Mouse (Mus musculus) hindbrain, postnatal 0 days (tissue): ENCODE results near the gene Slc31a1. TPM values are rescaled to one million over a fixed set of nuclear protein-coding genes. Genes with fewer than 3 reads are reported as not detected.

Source experiments
- ATAC-seq: fragments of 200-750 bp; cut with Nextera tagmentation; 2 replicates; pipeline ENCODE4 v1.8.0; 2017; ENCODE audit warnings: mild to moderate bottlenecking, moderate TSS enrichment, moderate library complexity
- DNase-seq: peaks from one replicate; pipeline ENCODE4 v3.0.0-alpha.2; 2015; ENCODE audit warnings: low spot score
- H3K27ac ChIP-seq: fragments of 300-500 bp; sonication (generic); 2 replicates; pipeline ENCODE4 v1.5.1; 2014; ENCODE audit warnings: mild to moderate bottlenecking
- H3K27me3 ChIP-seq: fragments of 300-500 bp; sonication (generic); 2 replicates; pipeline ENCODE4 v1.6.1; 2014; ENCODE audit warnings: low read length, mixed read lengths; ENCODE audit not compliant: insufficient read depth
- H3K36me3 ChIP-seq: fragments of 300-500 bp; sonication (generic); 2 replicates; pipeline ENCODE4 v1.6.1; 2014; ENCODE audit warnings: low read length, mixed read lengths; ENCODE audit not compliant: insufficient read depth
- H3K4me1 ChIP-seq: fragments of 300-500 bp; sonication (generic); 2 replicates; pipeline ENCODE4 v1.6.1; 2014; ENCODE audit warnings: antibody characterized with exemption, low read length, mixed read lengths; ENCODE audit not compliant: insufficient read depth
- H3K4me2 ChIP-seq: fragments of 300-500 bp; sonication (generic); 2 replicates; pipeline ENCODE4 v1.6.1; 2014; ENCODE audit warnings: low read depth, mild to moderate bottlenecking, low read length, moderate library complexity, mixed read lengths
- H3K4me3 ChIP-seq: fragments of 300-500 bp; sonication (generic); 2 replicates; pipeline ENCODE4 v1.5.1; 2014; ENCODE audit warnings: low read length
- H3K9ac ChIP-seq: fragments of 300-500 bp; sonication (generic); replicated peaks from 2 replicates; pipeline ENCODE4 v1.6.1; 2014; ENCODE audit warnings: mild to moderate bottlenecking, low read length, moderate library complexity, mixed read lengths
- H3K9me3 ChIP-seq: fragments of 300-500 bp; sonication (generic); 2 replicates; pipeline ENCODE4 v1.6.1; 2016; ENCODE audit warnings: low read length, mixed read lengths
- CTCF ChIP-seq: IDR thresholded peaks from 2 replicates; pipeline ENCODE4 v1.5.1; 2016; ENCODE audit warnings: antibody characterized with exemption, control low read depth, low read depth
- WGBS: fragments of 180-500 bp; shearing (Covaris S2); extraction: QIAGEN DNeasy Blood & Tissue Kit; methylation state at CpG from one replicate; pipeline ENCODE4 v1.1.7; 2014; 5-methylcytosine and 5-hydroxymethylcytosine counted together
- polyA plus RNA-seq: library from polyadenylated mRNA; unstranded; fragments of >200 nt; fragmentation: Nextera tagmentation; extraction: Ambion mirVana; gene quantifications from 2 replicates; pipeline ENCODE4 v1.2.1, GENCODE M21; 2015
- total RNA-seq: library from RNA; depleted of rRNA; stranded (reverse); fragments of >200 nt; gene quantifications from 2 replicates; pipeline ENCODE4 v1.2.3, GENCODE M21; 2014; rRNA removed

Gene Slc31a1
- total RNA-seq = 17.3 and 20.8 TPM in 2 replicates
- polyA plus RNA-seq = 45.3 and 46.3 TPM in 2 replicates

GRCm38 (mm10) chr4:62360088-62360804, at the start of gene Slc31a1, which contains the start of gene Fkbp15:
Slc31a1 (plus strand) TSS chr4:62360727.
Fkbp15 (minus strand) TSS chr4:62360548.
- Histone ChIP-seq H3K27me3 (no peaks in the 10 kb centered on the region), H3K36me3 (no peaks in the 10 kb centered on the region), H3K4me2 (peak within 1 kb of the TSS; percentile 71), H3K9me3 (no peaks in the 10 kb centered on the region), H3K9ac (peak within 1 kb of the TSS; percentile 77), H3K4me1 (peaks cover 8% of the 10 kb centered on the region; the same call in 1 of the 2 replicates), H3K4me3 (peak within 1 kb of the TSS; percentile 83), H3K27ac (peak within 1 kb of the TSS; percentile 84)
- under 1% methylated on average over 51 of the region's 51 CpGs for WGBS
- peak; percentile 100 for ATAC-seq
- TF ChIP-seq CTCF = no peak; the same call in 1 of the 2 replicates
- DNase-seq = peak; percentile 98

- no peak for TF ChIP-seq CTCF
- Histone ChIP-seq H3K9ac (no peak overlapping the region), H3K9me3 (no peaks in the 10 kb centered on the region), H3K27me3 (no peaks in the 10 kb centered on the region), H3K4me3 (no peak overlapping the region), H3K4me1 (no peaks in the 10 kb centered on the region), H3K4me2 (no peak overlapping the region), H3K27ac (no peak overlapping the region), H3K36me3 (peaks cover 24% of the 10 kb centered on the region; the same call in 1 of the 2 replicates)
- DNase-seq = no peak
- WGBS = 86% methylated on average over 2 of the region's 2 CpGs
- no peak for ATAC-seq
Observed at GRCm38 (mm10) chr4:62312821-62313220, 47.7 kb upstream of the Slc31a1 start.

- DNase-seq (no peak), ATAC-seq (no peak)
- peaks cover 27% of the 10 kb centered on the region for H3K36me3 ChIP-seq
- no peak overlapping the region for H3K4me2 ChIP-seq
- WGBS = 90% methylated on average over 9 of the region's 9 CpGs
- no peak overlapping the region for H3K27ac ChIP-seq
- TF ChIP-seq CTCF = no peak
- no peaks in the 10 kb centered on the region for H3K27me3 ChIP-seq
- H3K9ac ChIP-seq = no peak overlapping the region
- no peak overlapping the region for H3K4me3 ChIP-seq
- no peaks in the 10 kb centered on the region for H3K9me3 ChIP-seq
- no peaks in the 10 kb centered on the region for H3K4me1 ChIP-seq
Observed at GRCm38 (mm10) chr4:62313641-62314211, 46.8 kb upstream of the Slc31a1 start.

GRCm38 (mm10) chr4:62314516-62314915, 46.0 kb upstream of the Slc31a1 start:
- H3K4me2 ChIP-seq = no peak overlapping the region
- H3K4me1 ChIP-seq = no peaks in the 10 kb centered on the region
- no peak overlapping the region for H3K4me3 ChIP-seq
- 81% methylated on average over 3 of the region's 3 CpGs for WGBS
- H3K36me3 ChIP-seq = peaks cover 35% of the 10 kb centered on the region
- no peak for TF ChIP-seq CTCF
- DNase-seq = no peak
- no peaks in the 10 kb centered on the region for H3K9me3 ChIP-seq
- no peak overlapping the region for H3K27ac ChIP-seq
- H3K9ac ChIP-seq = no peak overlapping the region
- H3K27me3 ChIP-seq = no peaks in the 10 kb centered on the region
- ATAC-seq = no peak

GRCm38 (mm10) chr4:62316456-62316855, 44.1 kb upstream of the Slc31a1 start:
- Histone ChIP-seq H3K9ac (no peak overlapping the region), H3K27ac (no peak overlapping the region), H3K4me2 (no peak overlapping the region), H3K9me3 (no peaks in the 10 kb centered on the region), H3K36me3 (peaks cover 53% of the 10 kb centered on the region), H3K27me3 (no peaks in the 10 kb centered on the region), H3K4me3 (no peak overlapping the region), H3K4me1 (no peaks in the 10 kb centered on the region)
- no peak for TF ChIP-seq CTCF
- DNase-seq (no peak), ATAC-seq (no peak)
- WGBS = 82% methylated on average over 2 of the region's 2 CpGs

- Histone ChIP-seq H3K4me1 (no peaks in the 10 kb centered on the region), H3K9me3 (no peaks in the 10 kb centered on the region), H3K27ac (no peak overlapping the region), H3K36me3 (peaks cover 52% of the 10 kb centered on the region), H3K27me3 (no peaks in the 10 kb centered on the region), H3K9ac (no peak overlapping the region), H3K4me3 (no peak overlapping the region), H3K4me2 (no peak overlapping the region)
- 78% methylated on average over 1 of the region's 1 CpGs for WGBS
- no peak for TF ChIP-seq CTCF
- ATAC-seq (no peak), DNase-seq (no peak)
Observed at GRCm38 (mm10) chr4:62318294-62318693, 42.2 kb upstream of the Slc31a1 start.

- H3K9me3 ChIP-seq = no peaks in the 10 kb centered on the region
- no peak for DNase-seq
- no peak overlapping the region for H3K9ac ChIP-seq
- H3K27ac ChIP-seq = no peak overlapping the region
- no peak for ATAC-seq
- TF ChIP-seq CTCF = no peak
- H3K36me3 ChIP-seq = peaks cover 64% of the 10 kb centered on the region
- no peaks in the 10 kb centered on the region for H3K27me3 ChIP-seq
- no peak overlapping the region for H3K4me3 ChIP-seq
- WGBS = 83% methylated on average over 3 of the region's 3 CpGs
- H3K4me1 ChIP-seq = no peaks in the 10 kb centered on the region
- no peak overlapping the region for H3K4me2 ChIP-seq
Observed at GRCm38 (mm10) chr4:62322684-62323083, 37.8 kb upstream of the Slc31a1 start.
